Mouse (Mus musculus) lung, postnatal 0 days (tissue): Measurements from ENCODE around the gene 1700003H04Rik. TPM values are rescaled to one million over a fixed set of nuclear protein-coding genes. Genes with fewer than 3 reads are reported as not detected.

Experiments used
- ATAC-seq: fragments of 200-750 bp; cut with Nextera tagmentation; 2 replicates; pipeline ENCODE4 v1.8.0; 2017; ENCODE audit warnings: moderate library complexity
- DNase-seq: peaks from one replicate; pipeline ENCODE4 v3.0.0-alpha.2; 2016; ENCODE audit warnings: low spot score
- H3K27ac ChIP-seq: fragments of 300-500 bp; sonication (generic); 2 replicates; pipeline ENCODE4 v1.5.1; 2014; ENCODE audit warnings: antibody characterized with exemption, mild to moderate bottlenecking, low read length, mixed read lengths
- H3K27me3 ChIP-seq: fragments of 300-500 bp; sonication (generic); replicated peaks from 2 replicates; pipeline ENCODE4 v1.6.1; 2014; ENCODE audit warnings: low read length, mixed read lengths; ENCODE audit not compliant: insufficient read depth
- H3K36me3 ChIP-seq: fragments of 300-500 bp; sonication (generic); 2 replicates; pipeline ENCODE4 v1.6.1; 2014; ENCODE audit warnings: low read length, mixed read lengths; ENCODE audit not compliant: insufficient read depth
- H3K4me1 ChIP-seq: fragments of 300-500 bp; sonication (generic); 2 replicates; pipeline ENCODE4 v1.6.1; 2014; ENCODE audit warnings: antibody characterized with exemption, low read depth, low read length, mixed read lengths; ENCODE audit not compliant: insufficient read depth
- H3K4me2 ChIP-seq: fragments of 300-500 bp; sonication (generic); replicated peaks from 2 replicates; pipeline ENCODE4 v1.6.1; 2014; ENCODE audit warnings: low read depth, mild to moderate bottlenecking, low read length, moderate library complexity, mixed read lengths
- H3K4me3 ChIP-seq: fragments of 300-500 bp; sonication (generic); 2 replicates; pipeline ENCODE4 v1.5.1; 2014; ENCODE audit warnings: low read depth, low read length
- H3K9ac ChIP-seq: fragments of 300-500 bp; sonication (generic); replicated peaks from 2 replicates; pipeline ENCODE4 v1.6.1; 2014; ENCODE audit warnings: low read depth, mild to moderate bottlenecking
- H3K9me3 ChIP-seq: fragments of 300-500 bp; sonication (generic); 2 replicates; pipeline ENCODE4 v1.6.1; 2016; ENCODE audit warnings: low read length, mixed read lengths
- CTCF ChIP-seq: IDR thresholded peaks from 2 replicates; pipeline ENCODE4 v1.5.1; 2016; ENCODE audit warnings: antibody characterized with exemption, mild to moderate bottlenecking
- EP300 ChIP-seq: IDR thresholded peaks from 2 replicates; pipeline ENCODE4 v1.6.1; 2016; ENCODE audit warnings: antibody characterized with exemption, mild to moderate bottlenecking, control low read depth
- WGBS: fragments of 180-500 bp; shearing (Covaris S2); extraction: QIAGEN DNeasy Blood & Tissue Kit; methylation state at CpG from one replicate; pipeline ENCODE4 v1.1.7; 2014; 5-methylcytosine and 5-hydroxymethylcytosine counted together
- polyA plus RNA-seq: library from polyadenylated mRNA; unstranded; fragments of >200 nt; fragmentation: Nextera tagmentation; extraction: Ambion mirVana; gene quantifications from 2 replicates; pipeline ENCODE4 v1.2.1, GENCODE M21; 2015

The 1700003H04Rik gene
- polyA plus RNA-seq, 1 experiment from 2014 or later, result not detected

- TF ChIP-seq EP300, result no peak
- 42% methylated on average over 1 of the region's 1 CpGs for WGBS
- H3K9me3 ChIP-seq, result no peaks in the 10 kb centered on the region
- DNase-seq, result no peak
- H3K27me3 ChIP-seq, result no peaks in the 10 kb centered on the region
- no peak overlapping the region for H3K27ac ChIP-seq
- no peaks in the 10 kb centered on the region for H3K36me3 ChIP-seq
- H3K4me3 ChIP-seq, result no peak overlapping the region
- H3K4me1 ChIP-seq, result no peaks in the 10 kb centered on the region
- no peak overlapping the region for H3K4me2 ChIP-seq
- no peak overlapping the region for H3K9ac ChIP-seq
- ATAC-seq, result no peak
Measured at GRCm38 (mm10) chr3:124536602-124537001, 44.3 kb downstream of the 1700003H04Rik start.

GRCm38 (mm10) chr3:124518786-124519185 is 62.1 kb downstream of the 1700003H04Rik start:
- Histone ChIP-seq H3K27me3 (no peaks in the 10 kb centered on the region), H3K4me1 (no peaks in the 10 kb centered on the region), H3K9me3 (no peaks in the 10 kb centered on the region), H3K27ac (no peak overlapping the region), H3K36me3 (no peaks in the 10 kb centered on the region), H3K4me2 (no peak overlapping the region), H3K4me3 (no peak overlapping the region), H3K9ac (no peak overlapping the region)
- DNase-seq (no peak), ATAC-seq (no peak)
- TF ChIP-seq EP300 (no peak), CTCF (no peak)
- WGBS, result 58% methylated on average over 2 of the region's 2 CpGs

Other genes starting within 250 kb of the 1700003H04Rik start
- not detected in 2 replicates for gene 1700006A11Rik, start 155.1 kb downstream of the 1700003H04Rik start, polyA plus RNA-seq